Mouse (Mus musculus): ENCODE measurements around the gene Car6. TPM values are rescaled to one million over a fixed set of nuclear protein-coding genes. Genes with fewer than 3 reads are reported as not detected.

Gene Car6
- total and polyA plus RNA-seq, 3 experiments, result not detected

GRCm38 (mm10) chr4:150211930-150212552 lies 10.9 kb upstream of the Car6 start:
- no peak overlapping the region for H3K4me3 ChIP-seq
- H3K9ac ChIP-seq (ENCODE audit: low read depth, low read length), result no peak overlapping the region
- no peaks in the 10 kb centered on the region for H3K36me3 ChIP-seq (ENCODE audit: control insufficient read depth, insufficient read depth, low read length)
- no peak for DNase-seq
- peaks cover 3% of the 10 kb centered on the region; the same call in 1 of the 2 replicates for H3K4me1 ChIP-seq (ENCODE audit: control insufficient read depth, insufficient read depth, low read length)
- TF ChIP-seq CTCF (IDR thresholded peaks at IDR 0.05) (no peak), EP300 (IDR thresholded peaks at IDR 0.05; ENCODE audit: insufficient read depth, low read depth, low read length) (no peak), POLR2A (IDR thresholded peaks at IDR 0.05; ENCODE audit: insufficient read depth, low read depth, low read length) (no peak)
- intact Hi-C loops (cut with DNase I), result no loop called here
- H3K27ac ChIP-seq, result no peak overlapping the region
- no peaks in the 10 kb centered on the region for H3K79me2 ChIP-seq (replicated peaks; ENCODE audit: control insufficient read depth, insufficient read depth, low read length)
- WGBS, result 56% methylated on average over 10 of the region's 10 CpGs
- no peaks in the 10 kb centered on the region for H3K27me3 ChIP-seq (ENCODE audit: control insufficient read depth, insufficient read depth, low read length)

- H3K27ac ChIP-seq, result no peak overlapping the region
- no peak overlapping the region for H3K4me3 ChIP-seq
- H3K79me2 ChIP-seq (replicated peaks; ENCODE audit: control insufficient read depth, insufficient read depth, low read length), result no peaks in the 10 kb centered on the region
- H3K27me3 ChIP-seq (ENCODE audit: control insufficient read depth, insufficient read depth, low read length), result no peaks in the 10 kb centered on the region
- DNase-seq, result no peak
- no peak overlapping the region for H3K9ac ChIP-seq (ENCODE audit: low read depth, low read length)
- peaks cover 3% of the 10 kb centered on the region; the same call in 1 of the 2 replicates for H3K4me1 ChIP-seq (ENCODE audit: control insufficient read depth, insufficient read depth, low read length)
- no peaks in the 10 kb centered on the region for H3K36me3 ChIP-seq (ENCODE audit: control insufficient read depth, insufficient read depth, low read length)
- WGBS, result 83% methylated on average over 8 of the region's 8 CpGs
- TF ChIP-seq POLR2A (IDR thresholded peaks at IDR 0.05; ENCODE audit: insufficient read depth, low read depth, low read length) (no peak), EP300 (IDR thresholded peaks at IDR 0.05; ENCODE audit: insufficient read depth, low read depth, low read length) (no peak), CTCF (IDR thresholded peaks at IDR 0.05) (peak; percentile 17; the same call in 1 of the 2 replicates)
- intact Hi-C loops (cut with DNase I), result no loop called here
These were observed 9.2 kb upstream of the Car6 start for GRCm38 (mm10) chr4:150210306-150210705.

- no peaks in the 10 kb centered on the region for H3K36me3 ChIP-seq (ENCODE audit: control insufficient read depth, insufficient read depth, low read length)
- H3K4me3 ChIP-seq, result no peak overlapping the region
- no peak for DNase-seq
- no peaks in the 10 kb centered on the region for H3K79me2 ChIP-seq (replicated peaks; ENCODE audit: control insufficient read depth, insufficient read depth, low read length)
- no peaks in the 10 kb centered on the region for H3K27me3 ChIP-seq (ENCODE audit: control insufficient read depth, insufficient read depth, low read length)
- TF ChIP-seq POLR2A (IDR thresholded peaks at IDR 0.05; ENCODE audit: insufficient read depth, low read depth, low read length) (no peak), EP300 (IDR thresholded peaks at IDR 0.05; ENCODE audit: insufficient read depth, low read depth, low read length) (no peak), CTCF (IDR thresholded peaks at IDR 0.05) (no peak)
- peaks cover 3% of the 10 kb centered on the region; the same call in 1 of the 2 replicates for H3K4me1 ChIP-seq (ENCODE audit: control insufficient read depth, insufficient read depth, low read length)
- H3K27ac ChIP-seq, result no peak overlapping the region
- no peak overlapping the region for H3K9ac ChIP-seq (ENCODE audit: low read depth, low read length)
- 90% methylated on average over 5 of the region's 5 CpGs for WGBS
- intact Hi-C loops (cut with DNase I), result no loop called here
These were observed 8.6 kb upstream of the Car6 start for GRCm38 (mm10) chr4:150209751-150210150.

- Histone ChIP-seq H3K4me3 (no peak overlapping the region), H3K27me3 (ENCODE audit: control insufficient read depth, insufficient read depth, low read length) (no peaks in the 10 kb centered on the region), H3K9ac (ENCODE audit: low read depth, low read length) (no peak overlapping the region), H3K36me3 (ENCODE audit: control insufficient read depth, insufficient read depth, low read length) (no peaks in the 10 kb centered on the region), H3K4me1 (ENCODE audit: control insufficient read depth, insufficient read depth, low read length) (no peaks in the 10 kb centered on the region), H3K27ac (no peak overlapping the region), H3K79me2 (replicated peaks; ENCODE audit: control insufficient read depth, insufficient read depth, low read length) (no peaks in the 10 kb centered on the region)
- no peak for DNase-seq
- 84% methylated on average over 3 of the region's 3 CpGs for WGBS
- intact Hi-C loops (cut with DNase I), result no loop called here
- TF ChIP-seq CTCF (IDR thresholded peaks at IDR 0.05) (no peak), EP300 (IDR thresholded peaks at IDR 0.05; ENCODE audit: insufficient read depth, low read depth, low read length) (no peak), POLR2A (IDR thresholded peaks at IDR 0.05; ENCODE audit: insufficient read depth, low read depth, low read length) (no peak)
These were observed 3.7 kb upstream of the Car6 start for GRCm38 (mm10) chr4:150204877-150205276.

GRCm38 (mm10) chr4:150202702-150203101 lies 1.6 kb upstream of the Car6 start:
- H3K79me2 ChIP-seq (replicated peaks; ENCODE audit: control insufficient read depth, insufficient read depth, low read length), result no peaks in the 10 kb centered on the region
- H3K27ac ChIP-seq, result no peak overlapping the region
- intact Hi-C loops (cut with DNase I), result no loop called here
- no peak overlapping the region for H3K4me3 ChIP-seq
- H3K27me3 ChIP-seq (ENCODE audit: control insufficient read depth, insufficient read depth, low read length), result no peaks in the 10 kb centered on the region
- peak in 1 of 2 experiments; percentile 22 for DNase-seq
- 78% methylated on average over 5 of the region's 5 CpGs for WGBS
- TF ChIP-seq EP300 (IDR thresholded peaks at IDR 0.05; ENCODE audit: insufficient read depth, low read depth, low read length) (no peak), CTCF (IDR thresholded peaks at IDR 0.05) (no peak), POLR2A (IDR thresholded peaks at IDR 0.05; ENCODE audit: insufficient read depth, low read depth, low read length) (no peak)
- H3K9ac ChIP-seq (ENCODE audit: low read depth, low read length), result no peak overlapping the region
- no peaks in the 10 kb centered on the region for H3K4me1 ChIP-seq (ENCODE audit: control insufficient read depth, insufficient read depth, low read length)
- H3K36me3 ChIP-seq (ENCODE audit: control insufficient read depth, insufficient read depth, low read length), result no peaks in the 10 kb centered on the region

GRCm38 (mm10) chr4:150198268-150198667 lies 2.9 kb downstream of the Car6 start:
- intact Hi-C loops (cut with DNase I), result no loop called here
- Histone ChIP-seq H3K79me2 (replicated peaks; ENCODE audit: control insufficient read depth, insufficient read depth, low read length) (no peaks in the 10 kb centered on the region), H3K4me3 (no peak overlapping the region), H3K4me1 (ENCODE audit: control insufficient read depth, insufficient read depth, low read length) (no peaks in the 10 kb centered on the region), H3K9ac (ENCODE audit: low read depth, low read length) (no peak overlapping the region), H3K27me3 (ENCODE audit: control insufficient read depth, insufficient read depth, low read length) (no peaks in the 10 kb centered on the region), H3K36me3 (ENCODE audit: control insufficient read depth, insufficient read depth, low read length) (no peaks in the 10 kb centered on the region), H3K27ac (no peak overlapping the region)
- WGBS, result 74% methylated on average over 9 of the region's 9 CpGs
- DNase-seq, result no peak
- TF ChIP-seq EP300 (IDR thresholded peaks at IDR 0.05; ENCODE audit: insufficient read depth, low read depth, low read length), result no peak
- no peak for TF ChIP-seq CTCF (IDR thresholded peaks at IDR 0.05)
- TF ChIP-seq POLR2A (IDR thresholded peaks at IDR 0.05; ENCODE audit: insufficient read depth, low read depth, low read length), result no peak

Measured in heart, adult 2 months (tissue).